Mouse (Mus musculus): Measurements from ENCODE around the gene Ppp4r1. TPM values are rescaled to one million over a fixed set of nuclear protein-coding genes. Genes with fewer than 3 reads are reported as not detected.

Ppp4r1 gene
- total and polyA plus RNA-seq, 3 experiments: 24.9 to 60.7 (median 59.2) TPM

DNA sequence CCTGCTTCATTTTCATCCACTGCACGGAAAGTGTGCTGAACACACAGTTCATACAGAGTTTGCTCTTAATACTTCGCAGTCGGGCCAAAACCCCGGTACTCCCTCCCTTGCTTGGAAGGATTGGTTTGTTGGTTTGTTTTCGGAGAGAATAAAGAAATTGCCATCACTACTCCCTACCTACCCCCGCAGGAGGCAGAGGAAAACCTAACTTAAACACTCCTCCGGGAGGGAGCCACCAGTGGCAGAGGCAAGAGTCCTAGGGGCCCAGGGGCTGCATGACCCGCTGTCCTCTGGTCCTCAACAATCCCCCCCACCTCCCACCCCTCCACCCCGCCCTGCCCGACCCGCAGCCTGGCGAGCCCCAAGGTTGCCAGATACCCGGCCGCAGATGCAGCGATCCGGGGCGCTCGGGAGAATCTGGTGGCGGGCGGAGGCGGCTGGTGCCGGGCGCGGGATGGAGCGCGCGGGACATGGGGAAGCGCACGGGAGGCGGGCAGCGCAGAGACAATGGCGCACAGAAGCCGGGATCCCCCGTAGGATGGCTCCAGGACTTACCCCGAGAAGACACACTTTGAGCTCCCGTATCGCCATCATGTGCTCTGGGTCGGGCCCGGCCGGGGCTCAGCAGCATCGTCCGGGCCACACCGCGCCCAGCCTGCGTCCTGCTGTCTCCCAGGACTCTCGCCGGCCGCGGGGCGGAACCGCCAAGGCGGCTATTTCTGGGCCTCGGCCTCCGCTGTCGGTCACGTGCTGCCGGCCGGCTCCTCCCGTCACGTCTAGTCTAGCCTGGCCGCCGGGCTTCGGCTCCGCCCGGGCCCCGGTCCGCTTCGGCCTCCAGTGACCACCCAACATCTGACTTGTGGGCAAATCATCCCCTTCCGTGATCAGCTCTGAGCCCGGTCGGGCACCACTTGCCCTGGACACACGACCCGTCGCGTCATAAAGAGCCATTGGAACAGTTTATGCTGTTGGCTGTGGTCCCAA is 10.1 kb upstream of the Ppp4r1 start, which contains the start of gene Rab31:
TSS of gene Rab31 (minus strand) at position 802 of the 984 bp plus-strand sequence.
- DNase-seq: peak; percentile 94

DNA sequence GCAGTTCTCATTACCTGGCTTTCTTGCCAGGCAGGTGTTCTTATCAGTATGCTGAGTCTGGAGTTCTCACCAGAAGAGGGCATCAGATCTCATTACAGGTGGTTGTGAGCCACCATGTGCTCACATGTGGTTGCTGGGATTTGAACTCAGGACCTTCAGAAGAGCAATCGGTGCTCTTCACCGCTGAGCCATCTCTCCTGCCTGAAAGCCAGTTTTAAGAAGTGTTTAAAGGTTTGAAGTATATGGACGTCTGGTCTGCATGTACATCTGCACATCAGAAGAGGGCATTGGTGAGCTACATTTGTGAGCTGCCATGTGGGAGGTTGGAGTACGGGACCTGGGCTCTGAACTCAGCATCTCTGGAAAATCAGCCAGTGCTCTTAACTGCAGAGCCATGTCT is 8.8 kb upstream of the Ppp4r1 start:
- no peak for DNase-seq

DNA sequence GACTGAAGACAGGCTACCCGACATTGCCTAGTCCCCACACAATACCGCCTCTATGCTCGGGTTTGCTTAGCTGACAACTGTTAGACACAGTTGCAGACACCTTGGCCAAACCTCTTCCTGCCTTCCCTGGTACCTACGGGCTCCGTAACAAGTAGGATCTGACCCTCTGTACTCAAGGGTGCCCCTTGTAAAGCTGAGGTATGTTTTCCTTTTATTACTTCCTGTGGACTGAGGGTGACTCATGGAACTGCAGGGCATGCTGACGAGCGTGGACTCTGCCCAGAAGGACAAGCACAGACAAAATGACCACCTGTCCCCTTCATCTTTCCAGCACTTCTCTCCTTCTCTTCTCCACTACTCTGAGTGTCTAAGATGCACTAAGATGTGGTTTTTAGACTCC is 7.9 kb upstream of the Ppp4r1 start:
- peak; percentile 59 for DNase-seq

DNA sequence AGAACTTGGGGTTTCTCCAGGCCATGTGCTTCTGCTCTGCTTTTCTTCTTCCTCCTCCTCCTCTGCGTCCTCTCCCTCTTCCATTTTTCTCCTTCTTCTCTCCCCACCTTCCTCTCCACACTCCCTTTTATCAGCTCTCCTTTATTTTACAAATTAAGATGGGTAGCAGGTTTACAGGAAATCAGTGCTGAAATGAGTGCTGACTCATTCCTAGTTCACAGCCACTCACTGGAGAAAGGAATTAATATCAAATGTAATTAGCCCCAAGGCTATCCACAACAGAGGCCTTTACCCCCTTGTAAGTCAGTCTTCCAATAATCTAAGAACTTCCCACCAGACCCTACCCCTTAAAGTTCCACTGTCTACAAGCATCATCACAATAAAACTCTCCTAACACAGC is 6.1 kb upstream of the Ppp4r1 start:
- no peak for DNase-seq

DNA sequence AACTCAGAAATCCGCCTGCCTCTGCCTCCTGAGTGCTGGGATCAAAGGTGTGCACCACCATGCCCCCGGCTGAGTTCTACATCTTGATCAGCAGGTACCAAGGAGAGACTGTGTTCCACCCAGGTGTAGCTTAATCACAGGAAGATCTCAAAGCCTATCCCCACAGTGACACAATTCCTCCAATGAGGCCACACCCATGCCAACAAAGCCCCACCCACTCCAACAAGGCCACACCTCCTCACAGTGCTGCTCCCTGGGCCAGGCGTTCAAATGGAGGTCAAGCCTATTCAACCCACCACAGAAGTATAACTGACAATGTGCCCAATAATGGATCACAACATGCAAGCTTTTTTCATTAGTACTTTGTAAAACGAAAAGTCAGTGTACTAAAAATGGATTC is 4.9 kb upstream of the Ppp4r1 start:
- no peak for DNase-seq

DNA sequence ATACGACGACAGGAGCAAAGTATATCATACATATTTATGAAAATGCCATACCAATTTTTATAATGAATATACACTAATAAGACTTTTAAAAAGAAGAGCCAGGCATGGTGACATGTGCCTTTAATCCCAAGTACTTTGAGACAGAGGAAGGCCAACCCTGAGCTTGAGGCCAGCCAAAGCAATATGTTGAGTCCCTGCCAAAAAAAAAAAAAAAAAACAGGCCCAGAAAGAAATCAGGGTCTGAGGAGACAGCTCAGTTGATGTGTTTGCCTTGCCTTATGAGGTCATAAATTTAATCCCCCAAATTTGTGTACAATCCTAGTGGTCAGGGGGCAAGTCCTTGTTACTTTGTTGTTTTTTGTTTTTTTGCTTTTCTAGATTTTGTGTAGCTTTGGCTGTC is 1.4 kb upstream of the Ppp4r1 start:
- DNase-seq: no peak

DNA sequence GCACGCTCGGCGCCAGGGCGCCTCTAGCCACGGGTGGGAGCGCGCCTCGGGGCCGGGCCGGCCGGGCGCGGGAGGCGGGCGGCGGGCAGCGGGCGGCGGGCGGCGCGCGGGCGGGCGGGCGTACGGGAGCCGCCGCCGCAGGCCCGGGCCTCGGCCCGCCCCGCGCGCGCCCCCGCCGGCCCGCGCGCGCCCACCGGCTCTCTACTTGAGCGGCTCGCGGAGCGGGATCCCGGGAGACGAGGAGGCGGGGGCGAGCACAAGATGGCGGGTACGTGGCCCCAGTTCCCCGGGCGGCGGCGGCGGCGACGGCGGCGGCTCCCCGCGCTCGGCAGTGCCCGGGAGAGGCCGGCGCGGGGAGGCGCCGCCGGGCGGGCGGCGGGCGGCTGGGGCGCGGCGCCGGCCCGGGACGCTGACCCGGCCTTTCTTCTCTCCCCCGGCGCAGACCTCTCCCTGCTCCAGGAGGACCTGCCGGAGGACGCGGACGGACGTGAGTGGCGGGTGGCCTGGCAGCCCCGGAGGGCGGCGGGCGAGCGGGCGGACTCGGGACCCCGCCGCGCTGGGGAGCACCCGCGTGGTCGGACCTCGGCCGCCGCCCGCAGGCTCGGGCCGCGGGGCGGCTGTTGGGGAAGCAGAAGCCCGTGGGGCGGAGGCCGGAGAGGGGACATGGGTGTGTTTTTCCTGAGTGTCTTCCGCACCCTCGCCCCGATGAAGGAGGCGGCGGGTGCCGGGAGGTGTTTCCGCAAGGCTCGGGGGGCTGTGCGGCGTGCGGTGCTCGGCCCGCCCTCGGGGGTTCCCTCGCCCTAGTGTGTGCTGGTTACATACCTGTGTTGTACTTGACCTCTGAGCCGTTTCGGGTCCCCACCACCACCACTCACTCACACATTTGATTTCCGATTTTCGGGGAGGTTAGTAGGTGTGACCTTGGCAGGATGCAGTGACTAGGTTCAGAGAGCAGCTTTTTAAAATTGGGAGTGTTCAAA is 1.1 kb downstream of the Ppp4r1 start:
- DNase-seq: peak; percentile 84

DNA sequence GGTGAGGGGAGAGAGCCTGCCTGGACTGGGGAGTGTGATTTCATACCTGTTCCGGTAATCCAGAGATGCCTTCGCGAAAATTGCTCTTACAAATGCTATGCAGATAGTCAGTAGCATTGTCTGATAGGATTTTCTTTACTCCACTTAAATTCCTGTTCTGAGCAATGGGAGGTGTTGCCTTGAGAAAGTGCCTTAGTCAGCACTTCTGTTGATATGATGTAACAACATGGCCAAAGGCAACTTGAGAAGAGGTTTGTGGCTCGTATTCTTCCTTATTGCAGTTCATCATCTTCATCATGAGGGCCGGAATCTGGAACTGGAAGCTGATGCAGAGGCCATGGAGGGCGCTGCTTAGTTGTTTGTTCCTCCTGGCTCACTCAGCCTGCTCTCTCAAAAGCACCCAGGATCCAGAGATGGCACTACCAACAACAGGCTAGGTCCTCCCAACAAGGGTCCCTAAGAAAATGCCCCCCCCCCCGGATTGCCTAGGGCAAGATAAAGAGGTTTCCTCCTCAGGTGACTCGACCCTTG is 2.3 kb downstream of the Ppp4r1 start:
- DNase-seq: no peak

- DNase-seq: no peak
Measured at GRCm38 (mm10) chr17:65785707-65786106, 3.3 kb downstream of the Ppp4r1 start.

DNA sequence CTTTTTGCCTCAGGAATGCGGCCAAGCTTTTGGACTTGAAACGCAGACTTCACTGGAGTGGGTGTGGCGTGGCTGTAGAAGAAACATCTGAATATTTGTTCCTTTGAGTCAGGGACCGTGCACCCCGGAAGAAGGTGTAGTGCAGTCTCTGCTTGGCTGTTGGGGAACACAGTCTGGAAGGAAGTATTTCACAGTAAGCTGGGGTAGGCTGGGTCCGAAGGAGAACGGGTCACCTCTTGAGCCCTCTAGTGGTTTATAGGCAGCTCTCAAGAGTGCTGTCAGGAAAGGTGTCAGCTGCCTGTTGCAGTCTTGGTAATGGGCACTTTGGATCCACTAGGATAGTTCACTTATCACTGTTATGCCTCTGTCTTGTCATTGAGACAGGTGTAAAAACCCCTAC is 3.9 kb downstream of the Ppp4r1 start:
- DNase-seq: no peak

- DNase-seq: no peak
Measured at GRCm38 (mm10) chr17:65787261-65787660, 4.9 kb downstream of the Ppp4r1 start.

DNA sequence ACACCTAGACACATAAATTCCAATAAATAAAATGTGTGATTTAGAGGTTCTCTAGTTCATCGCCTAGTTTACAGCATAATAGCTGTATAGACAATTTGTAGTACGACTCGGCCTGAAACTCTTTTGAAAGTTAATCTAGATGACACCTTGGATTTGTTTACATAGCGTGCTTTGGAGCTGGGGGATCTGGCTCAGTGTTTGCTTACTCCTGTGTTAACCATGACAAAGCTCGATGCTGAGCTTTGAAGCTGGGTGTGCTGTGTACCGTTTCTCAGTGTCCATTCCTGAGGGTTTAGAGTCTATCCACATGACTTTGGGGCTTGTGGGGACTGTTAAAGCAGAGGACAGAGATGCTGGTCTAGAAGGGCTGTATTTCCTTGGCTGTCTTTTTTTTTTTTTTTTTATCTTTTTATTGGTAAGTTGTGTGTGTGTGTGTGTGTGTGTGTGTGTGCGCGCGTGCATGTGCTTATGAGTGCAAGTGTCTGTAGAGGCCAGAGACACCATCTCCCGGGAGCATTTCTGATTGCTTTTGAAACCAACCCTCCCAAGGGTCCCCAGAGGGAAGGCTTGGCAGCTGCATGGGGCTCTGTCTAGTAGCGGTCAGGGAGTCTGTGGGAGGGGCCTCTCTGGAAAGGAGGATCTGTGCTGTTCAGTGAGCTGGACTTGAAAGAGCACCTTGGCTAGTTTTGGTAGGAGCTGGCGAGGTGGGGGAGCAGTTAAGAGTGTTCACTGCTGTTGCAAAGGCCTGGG is 6.3 kb downstream of the Ppp4r1 start:
- DNase-seq: peak; percentile 53

- DNase-seq: no peak
Measured at GRCm38 (mm10) chr17:65789576-65789975, 7.2 kb downstream of the Ppp4r1 start.

DNA sequence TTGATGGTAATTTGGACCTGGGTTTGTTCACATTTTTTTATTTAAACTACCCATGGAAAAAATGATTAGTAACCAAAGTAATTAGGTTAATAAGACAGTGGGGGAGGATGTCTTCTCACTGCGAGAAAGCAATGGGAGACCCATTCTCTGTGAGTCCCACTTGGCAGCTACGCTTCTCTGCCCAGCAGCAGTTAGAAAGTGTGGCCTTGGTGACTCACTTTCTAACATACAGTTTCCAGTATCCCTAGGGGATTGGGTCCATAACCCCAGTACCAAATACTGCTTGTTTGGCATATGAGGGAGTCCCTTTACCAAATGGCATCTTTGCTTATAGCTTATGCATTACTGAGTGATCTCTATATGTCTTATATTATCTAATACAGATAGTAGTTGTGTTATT is 8.8 kb downstream of the Ppp4r1 start:
- DNase-seq: no peak

- no peak for DNase-seq
Measured at GRCm38 (mm10) chr17:65793307-65793930, 11.0 kb downstream of the Ppp4r1 start.

GRCm38 (mm10) chr17:65794096-65794850 is 11.9 kb downstream of the Ppp4r1 start:
- DNase-seq: no peak

DNA sequence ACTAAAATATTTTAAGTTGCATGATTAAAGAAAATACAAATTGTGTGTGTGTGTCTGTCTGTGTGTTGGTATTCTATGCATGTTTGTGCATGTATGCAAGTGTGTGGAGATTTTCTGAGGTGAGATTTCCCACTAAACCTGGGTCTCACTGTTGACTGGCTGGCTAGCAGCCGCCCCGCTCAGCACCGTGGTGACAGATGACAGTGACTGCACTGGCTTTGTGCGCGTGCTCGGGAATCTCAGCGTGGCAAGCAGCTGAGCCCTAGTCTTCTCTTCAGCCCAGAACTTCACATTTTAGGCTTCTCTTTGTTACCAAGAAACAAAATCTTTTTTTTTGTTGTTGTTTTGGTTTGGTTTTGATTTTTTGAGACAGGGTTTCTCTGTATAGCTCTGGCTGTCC is 13.7 kb downstream of the Ppp4r1 start:
- DNase-seq: no peak

DNA sequence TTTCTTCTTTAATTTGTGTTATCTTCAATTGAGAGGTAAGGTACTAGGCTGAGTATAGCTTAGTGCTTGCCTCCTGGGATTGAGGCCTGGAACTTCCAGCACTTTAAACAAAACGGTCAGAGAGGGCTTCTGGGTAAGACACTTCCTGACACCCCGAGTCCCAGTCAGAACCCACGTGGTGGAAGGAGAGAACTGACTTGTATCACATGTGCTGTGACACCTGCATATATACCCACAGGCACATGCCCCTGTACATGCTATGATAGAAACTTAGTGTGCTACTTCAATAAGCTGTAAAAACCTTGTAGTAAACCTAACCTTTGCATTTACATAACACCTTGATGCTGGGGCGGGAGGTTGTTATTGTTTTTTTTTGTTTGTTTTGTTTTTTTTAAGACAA is 16.1 kb downstream of the Ppp4r1 start:
- DNase-seq: no peak

DNA sequence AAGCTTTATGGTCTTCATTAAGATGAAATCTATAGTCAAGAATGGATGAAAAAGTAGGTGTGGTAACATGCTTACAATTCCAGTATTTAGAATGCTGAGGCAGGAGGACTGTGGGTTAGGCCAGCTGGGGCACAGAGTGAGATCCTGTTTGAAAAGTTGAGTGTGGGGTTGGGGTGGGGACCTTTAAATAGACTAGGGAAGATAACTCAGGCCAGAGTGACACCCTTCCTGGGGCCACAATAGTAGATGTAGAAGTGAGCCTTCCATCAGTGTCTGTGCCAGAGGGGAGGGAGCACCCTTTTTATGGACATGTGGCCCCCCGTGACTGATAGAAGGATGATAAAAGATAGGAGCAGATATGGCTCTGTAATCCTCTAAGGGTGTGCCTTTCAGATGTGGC is 17.0 kb downstream of the Ppp4r1 start:
- no peak for DNase-seq

GRCm38 (mm10) chr17:65800451-65800850 is 18.1 kb downstream of the Ppp4r1 start:
- DNase-seq: no peak

Measured in adrenal gland, adult 2 months (tissue).